Mouse (Mus musculus): ENCODE data around the gene Magi2.
A peak's percentile ranks its signal among the peaks of the same experiment; 100 is the strongest.
"Not testable (repeated sequence)": the region's sequence is repeated elsewhere in the genome, so short reads cannot be mapped to it uniquely, and the experiment has no call there.

Magi2 gene

GRCm38 (mm10) chr5:20702480-20703303 is 1475.9 kb downstream of the Magi2 start:
- peak; percentile 69 for DNase-seq (ENCODE audit: low read depth, low spot score)

GRCm38 (mm10) chr5:20703304-20703700 is 1476.5 kb downstream of the Magi2 start:
- DNase-seq (ENCODE audit: low read depth, low spot score) = no peak

- DNase-seq (ENCODE audit: low read depth, low spot score) = no peak
These were observed 1477.2 kb downstream of the Magi2 start for GRCm38 (mm10) chr5:20703971-20704575.

GRCm38 (mm10) chr5:20704886-20705285 is 1478.0 kb downstream of the Magi2 start:
- no peak for DNase-seq (ENCODE audit: low read depth, low spot score)

- DNase-seq (ENCODE audit: low read depth, low spot score) = not testable (repeated sequence)
These were observed 1479.8 kb downstream of the Magi2 start for GRCm38 (mm10) chr5:20706322-20707282.

GRCm38 (mm10) chr5:20710845-20711244 is 1484.0 kb downstream of the Magi2 start:
- DNase-seq (ENCODE audit: low read depth, low spot score) = not testable (repeated sequence)

- not testable (repeated sequence) for DNase-seq (ENCODE audit: low read depth, low spot score)
These were observed 1487.8 kb downstream of the Magi2 start for GRCm38 (mm10) chr5:20714619-20715018.

GRCm38 (mm10) chr5:20715980-20716379 is 1489.1 kb downstream of the Magi2 start:
- not testable (repeated sequence) for DNase-seq (ENCODE audit: low read depth, low spot score)

- DNase-seq (ENCODE audit: low read depth, low spot score) = no peak
These were observed 1493.5 kb downstream of the Magi2 start for GRCm38 (mm10) chr5:20720201-20720900.

GRCm38 (mm10) chr5:20723226-20723625 is 1496.4 kb downstream of the Magi2 start:
- not testable (repeated sequence) for DNase-seq (ENCODE audit: low read depth, low spot score)

- DNase-seq (ENCODE audit: low read depth, low spot score) = peak; percentile 11
These were observed 1512.0 kb downstream of the Magi2 start for GRCm38 (mm10) chr5:20738795-20739194.

- DNase-seq (ENCODE audit: low read depth, low spot score) = no peak
These were observed 1514.4 kb downstream of the Magi2 start for GRCm38 (mm10) chr5:20741193-20741592.

- no peak for DNase-seq (ENCODE audit: low read depth, low spot score)
These were observed 1515.1 kb downstream of the Magi2 start for GRCm38 (mm10) chr5:20741936-20742335.

GRCm38 (mm10) chr5:20748142-20748541 is 1521.3 kb downstream of the Magi2 start:
- DNase-seq (ENCODE audit: low read depth, low spot score) = no peak

- DNase-seq (ENCODE audit: low read depth, low spot score) = no peak
These were observed 1522.0 kb downstream of the Magi2 start for GRCm38 (mm10) chr5:20748856-20749255.

GRCm38 (mm10) chr5:20749535-20749934 is 1522.7 kb downstream of the Magi2 start:
- DNase-seq (ENCODE audit: low read depth, low spot score) = no peak

GRCm38 (mm10) chr5:20751000-20751399 is 1524.2 kb downstream of the Magi2 start:
- DNase-seq (ENCODE audit: low read depth, low spot score) = no peak

GRCm38 (mm10) chr5:20751696-20752095 is 1524.9 kb downstream of the Magi2 start:
- DNase-seq (ENCODE audit: low read depth, low spot score) = no peak

GRCm38 (mm10) chr5:20753096-20753495 is 1526.3 kb downstream of the Magi2 start:
- DNase-seq (ENCODE audit: low read depth, low spot score) = no peak

- no peak for DNase-seq (ENCODE audit: low read depth, low spot score)
These were observed 1527.1 kb downstream of the Magi2 start for GRCm38 (mm10) chr5:20753963-20754362.

All from CD4-positive, CD25-positive, alpha-beta regulatory T cell, adult 2 months (primary cell).